Mouse (Mus musculus) right cerebral cortex, adult 18-20 months (tissue): ENCODE data around the gene Lclat1.

ENCODE experiments used
- DNase-seq: peaks from one replicate; pipeline ENCODE4 v3.0.0; 2022; ENCODE audit warnings: mixed read lengths

Gene Lclat1

GRCm38 (mm10) chr17:73092103-73093097 is 15.4 kb upstream of the Lclat1 start:
- no peak for DNase-seq

GRCm38 (mm10) chr17:73095070-73095469 is 12.7 kb upstream of the Lclat1 start:
- no peak for DNase-seq

GRCm38 (mm10) chr17:73095585-73095984 is 12.2 kb upstream of the Lclat1 start:
- DNase-seq: no peak

- DNase-seq: no peak
Measured at GRCm38 (mm10) chr17:73096484-73096883, 11.3 kb upstream of the Lclat1 start.

GRCm38 (mm10) chr17:73098636-73099035 is 9.1 kb upstream of the Lclat1 start:
- DNase-seq: no peak

- DNase-seq: no peak
Measured at GRCm38 (mm10) chr17:73100396-73100795, 7.4 kb upstream of the Lclat1 start.

- no peak for DNase-seq
Measured at GRCm38 (mm10) chr17:73102538-73102937, 5.2 kb upstream of the Lclat1 start.

- no peak for DNase-seq
Measured at GRCm38 (mm10) chr17:73108170-73108887, 544 bp downstream of the Lclat1 start.

- no peak for DNase-seq
Measured at GRCm38 (mm10) chr17:73108888-73109259, 1.1 kb downstream of the Lclat1 start.

GRCm38 (mm10) chr17:73112128-73112527 is 4.3 kb downstream of the Lclat1 start:
- no peak for DNase-seq

- no peak for DNase-seq
Measured at GRCm38 (mm10) chr17:73112601-73113000, 4.8 kb downstream of the Lclat1 start.

GRCm38 (mm10) chr17:73113230-73113629 is 5.4 kb downstream of the Lclat1 start:
- DNase-seq: no peak

GRCm38 (mm10) chr17:73118134-73118533 is 10.3 kb downstream of the Lclat1 start:
- no peak for DNase-seq

GRCm38 (mm10) chr17:73118702-73119101 is 10.9 kb downstream of the Lclat1 start:
- no peak for DNase-seq

- DNase-seq: no peak
Measured at GRCm38 (mm10) chr17:73119150-73119549, 11.4 kb downstream of the Lclat1 start.

- no peak for DNase-seq
Measured at GRCm38 (mm10) chr17:73120545-73120944, 12.8 kb downstream of the Lclat1 start.

GRCm38 (mm10) chr17:73121726-73122125 is 13.9 kb downstream of the Lclat1 start:
- DNase-seq: no peak

GRCm38 (mm10) chr17:73126349-73126748 is 18.6 kb downstream of the Lclat1 start:
- no peak for DNase-seq

GRCm38 (mm10) chr17:73126903-73127302 is 19.1 kb downstream of the Lclat1 start:
- DNase-seq: no peak

- DNase-seq: no peak
Measured at GRCm38 (mm10) chr17:73136562-73137484, 29.0 kb downstream of the Lclat1 start.

GRCm38 (mm10) chr17:73138217-73138616 is 30.4 kb downstream of the Lclat1 start:
- no peak for DNase-seq

GRCm38 (mm10) chr17:73142029-73142428 is 34.2 kb downstream of the Lclat1 start:
- no peak for DNase-seq

GRCm38 (mm10) chr17:73142445-73142844 is 34.7 kb downstream of the Lclat1 start:
- no peak for DNase-seq
